Mouse (Mus musculus) heart, adult 2 months (tissue): Measurements from ENCODE around the gene Zkscan16.

Experiments used
- CTCF ChIP-seq: fragments of 200-600 bp; IDR thresholded peaks from 2 replicates; pipeline ENCODE4 v1.8.1; 2022; ENCODE audit warnings: antibody characterized with exemption, mild to moderate bottlenecking, moderate library complexity
- EP300 ChIP-seq: fragments of 200-500 bp; IDR thresholded peaks from 2 replicates; pipeline ENCODE4 v1.6.1; 2011; ENCODE audit warnings: low read depth, low read length, control low read depth; ENCODE audit not compliant: insufficient read depth
- POLR2A ChIP-seq: fragments of 200-500 bp; IDR thresholded peaks from 2 replicates; pipeline ENCODE4 v1.6.1; 2011; ENCODE audit warnings: mild to moderate bottlenecking, low read depth, low read length, control low read depth; ENCODE audit not compliant: insufficient read depth

GRCm38 (mm10) chr4:58999686-59000085, 56.3 kb downstream of the Zkscan16 start:
- TF ChIP-seq CTCF (peak; percentile 99), POLR2A (no peak), EP300 (peak; percentile 69; the same call in 1 of the 2 replicates)
